Mouse (Mus musculus) CH12.LX (cell line): ENCODE results near the gene Nkx3-2.

Experiments used
- CTCF ChIP-seq, 2 experiments: IDR thresholded peaks in 1 of 2; conservative IDR thresholded peaks in 1 of 2; 2 replicates each; pipeline ENCODE4 v1.5.1; 2011 to 2012; ENCODE audit warnings: low read depth in 2 of 2, low read length in 2 of 2, improper control_type of control experiment in 1 of 2, inconsistent platforms in 1 of 2, mild to moderate bottlenecking in 1 of 2, moderate library complexity in 1 of 2
- EP300 ChIP-seq: IDR thresholded peaks from 2 replicates; pipeline ENCODE4 v1.6.1; 2011; ENCODE audit warnings: low read length, improper control_type of control experiment
- KAT2A ChIP-seq: IDR thresholded peaks from 2 replicates; pipeline ENCODE4 v1.6.1; 2012; ENCODE audit warnings: low read length, improper control_type of control experiment, inconsistent platforms; ENCODE audit not compliant: insufficient replicate concordance
- MAX ChIP-seq: IDR thresholded peaks from 2 replicates; pipeline ENCODE4 v1.6.1; 2011; ENCODE audit warnings: low read length, improper control_type of control experiment
- ZMIZ1 ChIP-seq: IDR thresholded peaks from 2 replicates; pipeline ENCODE4 v1.6.1; 2012; ENCODE audit warnings: low read depth, mild to moderate bottlenecking, inconsistent platforms, low read length, improper control_type of control experiment

- TF ChIP-seq KAT2A (no peak), MAX (no peak), EP300 (peak; percentile 52), CTCF (conservative IDR thresholded peaks at IDR 0.05 in 1 of 2, IDR thresholded peaks at IDR 0.05 in 1 of 2; ENCODE audit: low read depth in 2 of 2, low read length in 2 of 2) (no peak), ZMIZ1 (no peak)
Observed at GRCm38 (mm10) chr5:41788877-41789276, 24.6 kb upstream of the Nkx3-2 start.
